Mouse (Mus musculus) cerebellum, adult 2 months (tissue): ENCODE data around the gene Cdh26. TPM values are rescaled to one million over a fixed set of nuclear protein-coding genes. Genes with fewer than 3 reads are reported as not detected.

Experiments
- DNase-seq, 2 experiments: peaks; one replicate each; pipeline ENCODE4 v3.0.0; 2021
- H3K27ac ChIP-seq: fragments of 200-500 bp; 2 replicates; pipeline ENCODE4 v1.5.1; 2012; ENCODE audit warnings: low read length, control low read depth, inconsistent platforms; ENCODE audit not compliant: insufficient read depth
- H3K27me3 ChIP-seq: fragments of 200-500 bp; 2 replicates; pipeline ENCODE4 v1.6.1; 2012; ENCODE audit warnings: inconsistent platforms, mild to moderate bottlenecking, low read length, moderate library complexity; ENCODE audit not compliant: control insufficient read depth, insufficient read depth
- H3K4me1 ChIP-seq: fragments of 200-500 bp; 2 replicates; pipeline ENCODE4 v1.6.1; 2011; ENCODE audit warnings: low read length; ENCODE audit not compliant: control insufficient read depth, insufficient read depth
- H3K4me3 ChIP-seq: fragments of 200-500 bp; replicated peaks from 2 replicates; pipeline ENCODE3; 2011; ENCODE audit warnings: mild to moderate bottlenecking, low read depth, low read length, control low read depth; ENCODE audit not compliant: insufficient read depth
- CTCF ChIP-seq: fragments of 200-500 bp; IDR thresholded peaks from 2 replicates; pipeline ENCODE4 v1.5.1; 2011; ENCODE audit warnings: low read depth, mild to moderate bottlenecking, control low read depth, low read length, moderate library complexity, borderline replicate concordance; ENCODE audit not compliant: insufficient read depth
- POLR2A ChIP-seq: fragments of 200-500 bp; IDR thresholded peaks from 2 replicates; pipeline ENCODE4 v1.6.1; 2011; ENCODE audit warnings: low read length, control low read depth, borderline replicate concordance; ENCODE audit not compliant: insufficient read depth
- WGBS: fragments of 180-500 bp; shearing (Covaris S2); methylation state at CpG from one replicate; pipeline ENCODE4 v1.1.7; 2018; 5-methylcytosine and 5-hydroxymethylcytosine counted together
- polyA plus RNA-seq: library from polyadenylated mRNA; depleted of rRNA; stranded (reverse); fragments of >200 nt; gene quantifications from 2 replicates; pipeline ENCODE4 v1.2.3, GENCODE M21; 2012

Gene Cdh26
- polyA plus RNA-seq, 1 experiment = 0.03 TPM

- no peak for DNase-seq
- no peak overlapping the region for H3K4me3 ChIP-seq
- H3K4me1 ChIP-seq = no peaks in the 10 kb centered on the region
- 66% methylated on average over 10 of the region's 10 CpGs for WGBS
- no peak overlapping the region for H3K27ac ChIP-seq
- TF ChIP-seq POLR2A = no peak
- TF ChIP-seq CTCF = no peak
- no peaks in the 10 kb centered on the region for H3K27me3 ChIP-seq
These were observed 72.1 kb downstream of the Cdh26 start for GRCm38 (mm10) chr2:178502469-178502868.

- Histone ChIP-seq H3K27ac (no peak overlapping the region), H3K4me1 (no peaks in the 10 kb centered on the region), H3K4me3 (no peak overlapping the region), H3K27me3 (no peaks in the 10 kb centered on the region)
- DNase-seq = no peak
- 76% methylated on average over 12 of the region's 12 CpGs for WGBS
- no peak for TF ChIP-seq CTCF
- no peak for TF ChIP-seq POLR2A
These were observed 75.7 kb downstream of the Cdh26 start for GRCm38 (mm10) chr2:178506056-178506455.

GRCm38 (mm10) chr2:178507379-178508014 is 77.2 kb downstream of the Cdh26 start:
- Histone ChIP-seq H3K4me1 (no peaks in the 10 kb centered on the region), H3K4me3 (no peak overlapping the region), H3K27me3 (no peaks in the 10 kb centered on the region), H3K27ac (no peak overlapping the region)
- DNase-seq = peak; percentile 56 to 80
- 38% methylated on average over 6 of the region's 6 CpGs for WGBS
- TF ChIP-seq POLR2A (no peak), CTCF (peak; percentile 95)

- TF ChIP-seq CTCF = no peak
- no peak for TF ChIP-seq POLR2A
- WGBS = 71% methylated on average over 6 of the region's 6 CpGs
- no peaks in the 10 kb centered on the region for H3K27me3 ChIP-seq
- H3K27ac ChIP-seq = no peak overlapping the region
- peaks cover 1% of the 10 kb centered on the region; the same call in 1 of the 2 replicates for H3K4me1 ChIP-seq
- DNase-seq = no peak
- no peak overlapping the region for H3K4me3 ChIP-seq
These were observed 77.9 kb downstream of the Cdh26 start for GRCm38 (mm10) chr2:178508279-178508678.

GRCm38 (mm10) chr2:178513043-178513442 is 82.7 kb downstream of the Cdh26 start:
- DNase-seq = no peak
- WGBS = 80% methylated on average over 4 of the region's 4 CpGs
- Histone ChIP-seq H3K27me3 (no peaks in the 10 kb centered on the region), H3K4me1 (peaks cover 11% of the 10 kb centered on the region), H3K4me3 (no peak overlapping the region), H3K27ac (no peak overlapping the region)
- TF ChIP-seq CTCF = no peak
- no peak for TF ChIP-seq POLR2A

GRCm38 (mm10) chr2:178513636-178514071 is 83.3 kb downstream of the Cdh26 start:
- H3K27ac ChIP-seq = no peak overlapping the region
- DNase-seq = peak; percentile 46 to 57
- H3K4me3 ChIP-seq = no peak overlapping the region
- peaks cover 11% of the 10 kb centered on the region for H3K4me1 ChIP-seq
- TF ChIP-seq POLR2A (no peak), CTCF (no peak)
- H3K27me3 ChIP-seq = no peaks in the 10 kb centered on the region
- WGBS = 2% methylated on average over 16 of the region's 16 CpGs

GRCm38 (mm10) chr2:178516421-178516820 is 86.1 kb downstream of the Cdh26 start:
- no peaks in the 10 kb centered on the region for H3K27me3 ChIP-seq
- TF ChIP-seq POLR2A (no peak), CTCF (no peak)
- H3K4me3 ChIP-seq = no peak overlapping the region
- H3K27ac ChIP-seq = no peak overlapping the region
- peak in 1 of 2 experiments; percentile 6 for DNase-seq
- peaks cover 27% of the 10 kb centered on the region for H3K4me1 ChIP-seq
- 97% methylated on average over 5 of the region's 5 CpGs for whole genome bisulfite sequencing

- WGBS = 72% methylated on average over 9 of the region's 9 CpGs
- H3K27ac ChIP-seq = no peak overlapping the region
- H3K4me1 ChIP-seq = peaks cover 27% of the 10 kb centered on the region
- TF ChIP-seq CTCF (no peak), POLR2A (no peak)
- no peak overlapping the region for H3K4me3 ChIP-seq
- no peaks in the 10 kb centered on the region for H3K27me3 ChIP-seq
- DNase-seq = peak in 1 of 2 experiments; percentile 7
These were observed 86.6 kb downstream of the Cdh26 start for GRCm38 (mm10) chr2:178516941-178517340.

- DNase-seq = peak; percentile 52 to 79
- peaks cover 21% of the 10 kb centered on the region for H3K4me1 ChIP-seq
- no peaks in the 10 kb centered on the region for H3K27me3 ChIP-seq
- WGBS = 18% methylated on average over 4 of the region's 4 CpGs
- no peak overlapping the region for H3K4me3 ChIP-seq
- TF ChIP-seq CTCF (no peak), POLR2A (no peak)
- H3K27ac ChIP-seq = no peak overlapping the region
These were observed 89.0 kb downstream of the Cdh26 start for GRCm38 (mm10) chr2:178519321-178519720.
